In genomic region chr10:46954701-46955100, GRCm38 (mm10) we compare ENCODE assay signal across 16 mouse cellular contexts.
"Had no signal": no experiment of that assay in that cellular context is flagged by ENCODE, and none has a peak within 500 bp of the region (broad histone marks: within the 10 kb centered on the region; RNA-seq: fewer than 3 reads in every experiment).

No protein-coding gene starts in this region.

- H3K27me3 ChIP-seq: neural tube, embryonic 13.5 days; neural tube, embryonic 15.5 days; stomach, embryonic 15.5 days had no signal

- H3K27ac ChIP-seq: neural tube, embryonic 13.5 days; neural tube, embryonic 15.5 days; stomach, embryonic 15.5 days; stomach, postnatal 0 days had no signal

- H3K4me3 ChIP-seq: neural tube, embryonic 13.5 days; neural tube, embryonic 15.5 days; stomach, embryonic 15.5 days had no signal

- H3K4me2 ChIP-seq: neural tube, embryonic 13.5 days; neural tube, embryonic 15.5 days; stomach, embryonic 15.5 days had no signal

- H3K36me3 ChIP-seq: neural tube, embryonic 13.5 days; neural tube, embryonic 15.5 days; stomach, embryonic 15.5 days had no signal

- DNase-seq: retina, postnatal 1 day; right cerebral cortex, adult 18-20 months; right cerebral cortex, postnatal 14 days; right cerebral cortex, postnatal 25 days; right cerebral cortex, postnatal 4 days; spleen, adult 18-20 months; thymus, adult 18-20 months; thymus, adult 2 months; thymus, postnatal 14 days; thymus, postnatal 25 days; thymus, postnatal 36 days; thymus, postnatal 4 days had no signal

- H3K4me1 ChIP-seq: neural tube, embryonic 13.5 days; neural tube, embryonic 15.5 days; stomach, embryonic 15.5 days had no signal

- H3K9ac ChIP-seq: neural tube, embryonic 13.5 days; neural tube, embryonic 15.5 days; stomach, embryonic 15.5 days had no signal

- H3K9me3 ChIP-seq: neural tube, embryonic 13.5 days; neural tube, embryonic 15.5 days; stomach, embryonic 15.5 days had no signal
